Mouse (Mus musculus) olfactory bulb, adult 2 months (tissue): Measurements from ENCODE around the gene Mdga1.

ENCODE experiments used
- CTCF ChIP-seq: fragments of 200-500 bp; IDR thresholded peaks from 2 replicates; pipeline ENCODE4 v1.5.1; 2012; ENCODE audit warnings: low read depth, mild to moderate bottlenecking, low read length, moderate library complexity; ENCODE audit not compliant: insufficient read depth
- POLR2A ChIP-seq: fragments of 200-500 bp; IDR thresholded peaks from 2 replicates; pipeline ENCODE4 v1.6.1; 2012; ENCODE audit warnings: mild to moderate bottlenecking, low read depth, low read length, moderate library complexity; ENCODE audit not compliant: insufficient read depth

DNA sequence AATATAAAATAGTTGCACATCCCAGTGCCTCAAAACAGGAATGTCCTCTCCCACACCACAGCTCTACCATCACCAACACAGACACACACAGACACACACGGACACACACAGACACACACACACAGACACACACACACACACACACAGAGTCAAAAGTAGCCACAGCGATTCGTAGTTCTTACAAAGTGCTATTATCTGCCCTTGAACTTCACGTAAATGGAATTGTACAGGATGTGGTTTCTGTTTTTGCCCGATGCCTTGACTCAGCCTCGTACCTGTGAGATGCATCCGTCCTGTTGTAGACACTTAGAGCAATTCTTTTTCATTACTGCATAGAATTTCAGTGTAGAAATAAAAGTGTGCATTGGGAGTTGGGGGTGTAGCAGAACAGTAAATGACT lies 3.3 kb upstream of the Mdga1 start:
- no peak for TF ChIP-seq CTCF
- no peak for TF ChIP-seq POLR2A
